Mouse (Mus musculus) adrenal gland, postnatal 4 days (tissue): ENCODE measurements around the gene 6330409D20Rik. TPM values are rescaled to one million over a fixed set of nuclear protein-coding genes. Genes with fewer than 3 reads are reported as not detected.
A peak's percentile ranks its signal among the peaks of the same experiment; 100 is the strongest.

Experiments
- DNase-seq, 2 experiments: peaks; one replicate each; pipeline ENCODE4 v3.0.0; 2021 to 2022; ENCODE audit warnings: low spot score in 2 of 2, mixed read lengths in 2 of 2
- microRNA-seq: library from miRNA; unstranded; fragments of <30 nt; microRNA quantifications from one replicate; pipeline ENCODE4 v1.2.0, GENCODE M21; 2021
- total RNA-seq, 2 experiments: library from RNA; stranded (reverse); gene quantifications; 2 replicates each; pipeline ENCODE4 v1.2.3; 2021

The 6330409D20Rik gene
- total RNA-seq, 2 experiments from 2014 or later: 0.28 TPM; not detected in 1

GRCm38 (mm10) chr2:32703046-32703445 is 37.8 kb downstream of the 6330409D20Rik start:
- DNase-seq: no peak

- no peak for DNase-seq
Measured at GRCm38 (mm10) chr2:32700966-32701743, 39.7 kb downstream of the 6330409D20Rik start.

GRCm38 (mm10) chr2:32699680-32700079 is 41.1 kb downstream of the 6330409D20Rik start:
- no peak for DNase-seq

GRCm38 (mm10) chr2:32694691-32695090 is 46.1 kb downstream of the 6330409D20Rik start:
- DNase-seq: no peak

- DNase-seq: peak; percentile 80 to 93
Measured at GRCm38 (mm10) chr2:32693823-32694411, 46.9 kb downstream of the 6330409D20Rik start.

GRCm38 (mm10) chr2:32693282-32693681 is 47.5 kb downstream of the 6330409D20Rik start:
- no peak for DNase-seq

- no peak for DNase-seq
Measured at GRCm38 (mm10) chr2:32692496-32692895, 48.3 kb downstream of the 6330409D20Rik start.

GRCm38 (mm10) chr2:32691041-32691440 is 49.8 kb downstream of the 6330409D20Rik start:
- no peak for DNase-seq

- peak; percentile 72 to 87 for DNase-seq
Measured at GRCm38 (mm10) chr2:32689420-32689819, 51.4 kb downstream of the 6330409D20Rik start.

- no peak for DNase-seq
Measured at GRCm38 (mm10) chr2:32687562-32687961, 53.3 kb downstream of the 6330409D20Rik start.

- DNase-seq: no peak
Measured at GRCm38 (mm10) chr2:32686640-32687039, 54.2 kb downstream of the 6330409D20Rik start.

GRCm38 (mm10) chr2:32685807-32686206 is 55.0 kb downstream of the 6330409D20Rik start:
- no peak for DNase-seq

GRCm38 (mm10) chr2:32684681-32685428 is 56.0 kb downstream of the 6330409D20Rik start:
- no peak for DNase-seq

- DNase-seq: no peak
Measured at GRCm38 (mm10) chr2:32683701-32684100, 57.1 kb downstream of the 6330409D20Rik start.

GRCm38 (mm10) chr2:32682721-32683417 is 57.9 kb downstream of the 6330409D20Rik start:
- DNase-seq: no peak

Small RNAs within 50 kb of the gene (microRNA-seq; reads per million reads assigned to microRNA genes)
- not detected for gene Mir2861
- not detected for gene Mir3960
- not detected for gene Mir8093

Other genes with a start within 250 kb of the 6330409D20Rik start
- gene Fam102a, start 205.7 kb downstream of the 6330409D20Rik start, total RNA-seq: 10 to 100 TPM; 36.6 to 38.0 TPM
- gene Dpm2, start 170.2 kb downstream of the 6330409D20Rik start, total RNA-seq: 10 to 100 TPM; 61.9 to 64.5 TPM
- under 1 TPM; 0.31 to 0.73 TPM for gene Pip5kl1, start 166.2 kb downstream of the 6330409D20Rik start, total RNA-seq
- gene 9430097D07Rik, start 165.3 kb downstream of the 6330409D20Rik start, total RNA-seq: not detected
- gene St6galnac4, start 153.9 kb downstream of the 6330409D20Rik start, total RNA-seq: 10 to 100 TPM; 16.4 to 19.4 TPM
- gene St6galnac6, start 141.3 kb downstream of the 6330409D20Rik start, total RNA-seq: 10 to 100 TPM; 53.0 to 58.0 TPM
- gene Ak1, start 119.3 kb downstream of the 6330409D20Rik start, total RNA-seq: 10 to 100 TPM; 53.4 to 68.7 TPM
- 100 to 1,000 TPM in 1 of 2 experiments, 10 to 100 TPM in 1; 97.4 to 103 TPM for gene Eng, start 94.4 kb downstream of the 6330409D20Rik start, total RNA-seq
- gene Fpgs, start 36.9 kb downstream of the 6330409D20Rik start, total RNA-seq: 10 to 100 TPM; 33.2 to 36.2 TPM
- 100 to 1,000 TPM; 102 to 105 TPM for gene Cdk9, start 27.9 kb downstream of the 6330409D20Rik start, total RNA-seq
- 10 to 100 TPM; 32.3 to 32.9 TPM for gene Sh2d3c, start 20.0 kb downstream of the 6330409D20Rik start, total RNA-seq
- 10 to 100 TPM; 31.5 to 36.5 TPM for gene Tor2a, start 16.2 kb upstream of the 6330409D20Rik start, total RNA-seq
- gene Ttc16, start 34.6 kb upstream of the 6330409D20Rik start, total RNA-seq: under 1 TPM in 1 of 2 experiments, not detected in 1; 0.23 TPM
- 1 to 10 TPM; 4.0 to 5.2 TPM for gene Ptrh1, start 34.8 kb upstream of the 6330409D20Rik start, total RNA-seq
- gene Cfap157, start 43.4 kb upstream of the 6330409D20Rik start, total RNA-seq: not detected
- gene Stxbp1, start 106.2 kb upstream of the 6330409D20Rik start, total RNA-seq: 10 to 100 TPM; 42.5 to 48.7 TPM
- gene Fam129b, start 135.1 kb upstream of the 6330409D20Rik start, total RNA-seq: 10 to 100 TPM; 30.8 to 35.5 TPM
- 100 to 1,000 TPM; 274 to 283 TPM for gene Rpl12, start 220.5 kb upstream of the 6330409D20Rik start, total RNA-seq
- 10 to 100 TPM; 23.7 to 26.5 TPM for gene Lrsam1, start 220.6 kb upstream of the 6330409D20Rik start, total RNA-seq
- 10 to 100 TPM; 19.7 to 20.4 TPM for gene Slc2a8, start 241.1 kb upstream of the 6330409D20Rik start, total RNA-seq